Mouse (Mus musculus): ENCODE results near the gene Emg1.

DNA sequence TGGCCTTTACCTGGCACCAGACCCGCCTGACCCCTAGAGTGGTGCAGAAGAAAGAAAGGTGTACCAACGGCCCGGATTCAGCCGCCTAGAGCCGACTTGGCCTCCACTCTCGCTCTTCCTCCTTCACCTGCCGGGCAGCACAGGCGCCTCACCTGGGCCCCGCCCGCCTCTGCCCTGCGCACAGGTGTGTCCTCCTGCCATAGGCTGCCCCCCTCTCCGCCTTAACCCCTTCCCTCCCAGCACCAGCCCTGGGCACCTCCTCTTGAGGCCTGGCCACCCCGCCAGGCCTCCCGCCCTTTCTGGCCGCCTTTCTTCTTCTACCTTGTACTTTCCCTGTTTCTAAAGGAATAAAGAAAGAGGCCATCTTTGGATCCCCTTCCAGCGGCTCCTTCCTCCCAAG is 6.7 kb upstream of the Emg1 start:
- TF ChIP-seq HCFC1 (IDR thresholded peaks at IDR 0.05; ENCODE audit: borderline replicate concordance, insufficient read depth, low read length) (no peak), MAFK (IDR thresholded peaks at IDR 0.05; ENCODE audit: insufficient read depth, low read depth, low read length) (no peak), ZNF384 (IDR thresholded peaks at IDR 0.05; ENCODE audit: low read depth, low read length) (no peak)

Measured in ES-E14 (cell line).